Mouse (Mus musculus) myocyte (in vitro differentiated cells): ENCODE data around the gene Akap10. TPM values are rescaled to one million over a fixed set of nuclear protein-coding genes. Genes with fewer than 3 reads are reported as not detected.
A peak's percentile ranks its signal among the peaks of the same experiment; 100 is the strongest.
"Not testable (repeated sequence)": the region's sequence is repeated elsewhere in the genome, so short reads cannot be mapped to it uniquely, and the experiment has no call there.

Experiments used
- H3K27me3 ChIP-seq: one replicate; pipeline ENCODE4 v1.6.1; 2011; ENCODE audit not compliant: control insufficient read depth, insufficient read depth, insufficient read length
- H3K36me3 ChIP-seq: one replicate; pipeline ENCODE4 v1.6.1; 2011; ENCODE audit not compliant: control insufficient read depth, insufficient read depth
- H3K4me2 ChIP-seq: one replicate; pipeline ENCODE4 v1.6.1; 2011; ENCODE audit warnings: low read depth, control low read depth
- H3K4me3 ChIP-seq: one replicate; pipeline ENCODE4 v1.5.1; 2011; ENCODE audit warnings: mild to moderate bottlenecking, control low read depth, moderate library complexity
- H3K79me2 ChIP-seq: one replicate; pipeline ENCODE4 v1.6.1; 2011; ENCODE audit not compliant: control insufficient read depth, insufficient read depth
- H3ac ChIP-seq: one replicate; pipeline ENCODE4 v1.6.1; 2011; ENCODE audit not compliant: control insufficient read depth, insufficient read length
- CEBPB ChIP-seq: IDR thresholded peaks from 2 replicates; pipeline ENCODE4 v1.6.1; 2011; ENCODE audit warnings: mild to moderate bottlenecking, moderate library complexity; ENCODE audit not compliant: poor library complexity, insufficient read depth, severe bottlenecking
- E2F4 ChIP-seq: IDR thresholded peaks from one replicate; pipeline ENCODE4 v1.6.1; 2011; ENCODE audit warnings: mild to moderate bottlenecking, control low read depth, moderate library complexity; ENCODE audit not compliant: insufficient read depth
- MAX ChIP-seq: IDR thresholded peaks from one replicate; pipeline ENCODE4 v1.6.1; 2011; ENCODE audit warnings: low read depth, mild to moderate bottlenecking, control low read depth
- MYOD1 ChIP-seq, 3 experiments: IDR thresholded peaks; one replicate each; pipeline ENCODE4 v1.6.1; 2011; ENCODE audit warnings: control low read depth in 2 of 3, low read depth in 2 of 3, mild to moderate bottlenecking in 2 of 3, moderate library complexity in 1 of 3; ENCODE audit not compliant: insufficient read length in 2 of 3, control insufficient read depth in 1 of 3
- MYOG ChIP-seq, 3 experiments: IDR thresholded peaks; one replicate each; pipeline ENCODE4 v1.6.1; 2011; ENCODE audit warnings: control low read depth in 2 of 3, low read depth in 2 of 3, mild to moderate bottlenecking in 2 of 3; ENCODE audit not compliant: insufficient read length in 2 of 3, control insufficient read depth in 1 of 3, insufficient read depth in 1 of 3
- POLR2A ChIP-seq: IDR thresholded peaks from one replicate; pipeline ENCODE4 v1.6.1; 2011; ENCODE audit warnings: low read depth, mild to moderate bottlenecking, control low read depth, moderate library complexity; ENCODE audit not compliant: insufficient read length
- POLR2AphosphoS2 ChIP-seq: IDR thresholded peaks from one replicate; pipeline ENCODE4 v1.6.1; 2011; ENCODE audit warnings: low read depth, control low read depth; ENCODE audit not compliant: insufficient read length
- REST ChIP-seq: IDR thresholded peaks from one replicate; pipeline ENCODE4 v1.6.1; 2011; ENCODE audit warnings: mild to moderate bottlenecking, control low read depth, moderate library complexity; ENCODE audit not compliant: insufficient read depth, insufficient read length
- SRF ChIP-seq: IDR thresholded peaks from one replicate; pipeline ENCODE4 v1.6.1; 2011; ENCODE audit warnings: low read depth; ENCODE audit not compliant: control insufficient read depth, insufficient read length
- TCF12 ChIP-seq: IDR thresholded peaks from one replicate; pipeline ENCODE4 v1.6.1; 2011; ENCODE audit warnings: mild to moderate bottlenecking, control low read depth; ENCODE audit not compliant: poor library complexity, insufficient read depth, severe bottlenecking
- TCF3 ChIP-seq: IDR thresholded peaks from one replicate; pipeline ENCODE4 v1.6.1; 2011; ENCODE audit warnings: low read depth, control low read depth; ENCODE audit not compliant: insufficient read length
- USF1 ChIP-seq: IDR thresholded peaks from one replicate; pipeline ENCODE4 v1.6.1; 2011; ENCODE audit warnings: low read depth, mild to moderate bottlenecking, control low read depth, moderate library complexity
- polyA plus RNA-seq: library from polyadenylated mRNA; unstranded; fragments of >200 nt; fragmentation: generic; extraction: Trizol; gene quantifications from one replicate; pipeline ENCODE4 v1.2.1, GENCODE M21; 2012; ENCODE audit warnings: missing spikeins

Akap10 gene
- polyA plus RNA-seq, 1 experiment = 6.1 TPM

GRCm38 (mm10) chr11:61854211-61854987 lies 75.7 kb downstream of the Akap10 start:
- Histone ChIP-seq H3K4me2 (peak overlapping the region; percentile 86), H3ac (peak overlapping the region; percentile 96), H3K27me3 (no peaks in the 10 kb centered on the region), H3K79me2 (peaks cover 14% of the 10 kb centered on the region), H3K36me3 (no peaks in the 10 kb centered on the region), H3K4me3 (peak overlapping the region; percentile 36)
- TF ChIP-seq E2F4 (no peak), TCF3 (no peak), MYOD1 (IDR thresholded peaks at IDR 0.05; ENCODE audit: control insufficient read depth in 1 of 3, insufficient read length in 2 of 3, low read depth in 2 of 3) (peak in 1 of 3 experiments; percentile 1), MAX (no peak), SRF (no peak), USF1 (no peak), REST (no peak), CEBPB (no peak), POLR2AphosphoS2 (peak; percentile 68), TCF12 (no peak), MYOG (IDR thresholded peaks at IDR 0.05; ENCODE audit: control insufficient read depth in 1 of 3, insufficient read depth in 1 of 3, insufficient read length in 2 of 3, low read depth in 2 of 3) (no peak), POLR2A (peak; percentile 67)

- Histone ChIP-seq H3ac (peak overlapping the region; percentile 96), H3K4me2 (peak overlapping the region; percentile 86), H3K27me3 (no peaks in the 10 kb centered on the region), H3K36me3 (no peaks in the 10 kb centered on the region), H3K4me3 (peak overlapping the region; percentile 36), H3K79me2 (peaks cover 14% of the 10 kb centered on the region)
- TF ChIP-seq E2F4 = no peak
- TF ChIP-seq SRF = no peak
- TF ChIP-seq TCF12 = no peak
- TF ChIP-seq USF1 = no peak
- TF ChIP-seq MYOG (IDR thresholded peaks at IDR 0.05; ENCODE audit: control insufficient read depth in 1 of 3, insufficient read depth in 1 of 3, insufficient read length in 2 of 3, low read depth in 2 of 3) = no peak
- no peak for TF ChIP-seq MYOD1 (IDR thresholded peaks at IDR 0.05; ENCODE audit: control insufficient read depth in 1 of 3, insufficient read length in 2 of 3, low read depth in 2 of 3)
- no peak for TF ChIP-seq TCF3
- no peak for TF ChIP-seq CEBPB
- no peak for TF ChIP-seq REST
- TF ChIP-seq MAX = no peak
- no peak for TF ChIP-seq POLR2AphosphoS2
- no peak for TF ChIP-seq POLR2A
Observed at GRCm38 (mm10) chr11:61853659-61854058, 76.4 kb downstream of the Akap10 start.

- Histone ChIP-seq H3K36me3 (no peaks in the 10 kb centered on the region), H3K4me3 (no peak overlapping the region), H3K4me2 (peak overlapping the region; percentile 23), H3K27me3 (no peaks in the 10 kb centered on the region), H3K79me2 (peaks cover 14% of the 10 kb centered on the region), H3ac (no peak overlapping the region)
- TF ChIP-seq SRF (no peak), E2F4 (no peak), REST (no peak), POLR2AphosphoS2 (no peak), CEBPB (no peak), MYOG (IDR thresholded peaks at IDR 0.05; ENCODE audit: control insufficient read depth in 1 of 3, insufficient read depth in 1 of 3, insufficient read length in 2 of 3, low read depth in 2 of 3) (no peak), USF1 (no peak), TCF3 (no peak), POLR2A (no peak), MAX (no peak), MYOD1 (IDR thresholded peaks at IDR 0.05; ENCODE audit: control insufficient read depth in 1 of 3, insufficient read length in 2 of 3, low read depth in 2 of 3) (no peak), TCF12 (no peak)
Observed at GRCm38 (mm10) chr11:61852916-61853315, 77.1 kb downstream of the Akap10 start.

GRCm38 (mm10) chr11:61851195-61851594 lies 78.9 kb downstream of the Akap10 start:
- Histone ChIP-seq H3ac (no peak overlapping the region), H3K4me2 (no peak overlapping the region), H3K79me2 (peaks cover 14% of the 10 kb centered on the region), H3K36me3 (no peaks in the 10 kb centered on the region), H3K4me3 (no peak overlapping the region), H3K27me3 (no peaks in the 10 kb centered on the region)
- no peak for TF ChIP-seq POLR2A
- TF ChIP-seq MAX = no peak
- no peak for TF ChIP-seq E2F4
- TF ChIP-seq SRF = no peak
- no peak for TF ChIP-seq MYOG (IDR thresholded peaks at IDR 0.05; ENCODE audit: control insufficient read depth in 1 of 3, insufficient read depth in 1 of 3, insufficient read length in 2 of 3, low read depth in 2 of 3)
- TF ChIP-seq TCF3 = no peak
- no peak for TF ChIP-seq REST
- no peak for TF ChIP-seq CEBPB

- not testable (repeated sequence) for H3K36me3 ChIP-seq, H3K4me3 ChIP-seq, H3K27me3 ChIP-seq, H3K79me2 ChIP-seq, H3K4me2 ChIP-seq, H3ac ChIP-seq
Observed at GRCm38 (mm10) chr11:61840663-61841062, 89.4 kb downstream of the Akap10 start.
